Mouse (Mus musculus): ENCODE data around the gene Tmub2. TPM values are rescaled to one million over a fixed set of nuclear protein-coding genes. Genes with fewer than 3 reads are reported as not detected.

Tmub2 gene
- polyA plus RNA-seq, 1 experiment from 2014 or later, result 55.7 TPM

GRCm38 (mm10) chr11:102248630-102249230 lies 36.0 kb upstream of the Tmub2 start, which contains the start of gene BC030867:
Gene BC030867, plus strand, starts transcription at chr11:102248882.
- H3K36me3 ChIP-seq (ENCODE audit: control insufficient read depth, insufficient read depth, low read length), result no peaks in the 10 kb centered on the region
- H3K27ac ChIP-seq (ENCODE audit: low read depth, low read length), result no peak within 1 kb of the TSS; the same call in 1 of the 2 replicates
- H3K9me3 ChIP-seq (ENCODE audit: control insufficient read depth, low read length), result no peaks in the 10 kb centered on the region
- peak within 1 kb of the TSS; percentile 72 for H3K4me3 ChIP-seq (ENCODE audit: low read depth, low read length)
- peak within 1 kb of the TSS; percentile 72 for H3K9ac ChIP-seq (ENCODE audit: low read length)
- DNase-seq (ENCODE audit: low spot score, missing footprints), result peak; percentile 100
- peaks cover 3% of the 10 kb centered on the region; the same call in 1 of the 2 replicates for H3K27me3 ChIP-seq (ENCODE audit: control insufficient read depth, insufficient read depth, low read length)
- H3K4me1 ChIP-seq (ENCODE audit: control insufficient read depth, insufficient read depth, low read length), result peaks cover 23% of the 10 kb centered on the region
- peak within 1 kb of the TSS; percentile 78 for H3K4me2 ChIP-seq
- under 1% methylated on average over 41 of the region's 41 CpGs for WGBS
- peak; percentile 76 for ATAC-seq (ENCODE audit: low FRiP score)

- DNase-seq (ENCODE audit: low spot score, missing footprints) (no peak), ATAC-seq (ENCODE audit: low FRiP score) (no peak; the same call in 1 of the 2 replicates)
- H3K4me2 ChIP-seq, result peak overlapping the region; percentile 78
- no peaks in the 10 kb centered on the region for H3K36me3 ChIP-seq (ENCODE audit: control insufficient read depth, insufficient read depth, low read length)
- peak overlapping the region; percentile 72 for H3K9ac ChIP-seq (ENCODE audit: low read length)
- H3K9me3 ChIP-seq (ENCODE audit: control insufficient read depth, low read length), result no peaks in the 10 kb centered on the region
- peaks cover 3% of the 10 kb centered on the region; the same call in 1 of the 2 replicates for H3K27me3 ChIP-seq (ENCODE audit: control insufficient read depth, insufficient read depth, low read length)
- peak overlapping the region; percentile 72 for H3K4me3 ChIP-seq (ENCODE audit: low read depth, low read length)
- H3K4me1 ChIP-seq (ENCODE audit: control insufficient read depth, insufficient read depth, low read length), result peaks cover 23% of the 10 kb centered on the region
- 12% methylated on average over 9 of the region's 9 CpGs for WGBS
- H3K27ac ChIP-seq (ENCODE audit: low read depth, low read length), result no peak overlapping the region
Measured at GRCm38 (mm10) chr11:102249351-102250090, 35.2 kb upstream of the Tmub2 start.

GRCm38 (mm10) chr11:102257514-102257913 lies 27.2 kb upstream of the Tmub2 start:
- H3K9me3 ChIP-seq (ENCODE audit: control insufficient read depth, low read length), result no peaks in the 10 kb centered on the region
- H3K4me1 ChIP-seq (ENCODE audit: control insufficient read depth, insufficient read depth, low read length), result peaks cover 3% of the 10 kb centered on the region; the same call in 1 of the 2 replicates
- H3K4me2 ChIP-seq, result no peak overlapping the region
- H3K27ac ChIP-seq (ENCODE audit: low read depth, low read length), result no peak overlapping the region
- ATAC-seq (ENCODE audit: low FRiP score) (no peak), DNase-seq (ENCODE audit: low spot score, missing footprints) (no peak)
- no peak overlapping the region for H3K4me3 ChIP-seq (ENCODE audit: low read depth, low read length)
- no peaks in the 10 kb centered on the region for H3K27me3 ChIP-seq (ENCODE audit: control insufficient read depth, insufficient read depth, low read length)
- peaks cover 6% of the 10 kb centered on the region for H3K36me3 ChIP-seq (ENCODE audit: control insufficient read depth, insufficient read depth, low read length)
- WGBS, result 36% methylated on average over 9 of the region's 9 CpGs
- H3K9ac ChIP-seq (ENCODE audit: low read length), result no peak overlapping the region

GRCm38 (mm10) chr11:102258095-102258494 lies 26.6 kb upstream of the Tmub2 start:
- Histone ChIP-seq H3K36me3 (ENCODE audit: control insufficient read depth, insufficient read depth, low read length) (peaks cover 6% of the 10 kb centered on the region), H3K4me3 (ENCODE audit: low read depth, low read length) (no peak overlapping the region), H3K27me3 (ENCODE audit: control insufficient read depth, insufficient read depth, low read length) (no peaks in the 10 kb centered on the region), H3K4me1 (ENCODE audit: control insufficient read depth, insufficient read depth, low read length) (peaks cover 3% of the 10 kb centered on the region; the same call in 1 of the 2 replicates), H3K27ac (ENCODE audit: low read depth, low read length) (no peak overlapping the region), H3K9ac (ENCODE audit: low read length) (no peak overlapping the region), H3K4me2 (no peak overlapping the region), H3K9me3 (ENCODE audit: control insufficient read depth, low read length) (no peaks in the 10 kb centered on the region)
- ATAC-seq (ENCODE audit: low FRiP score) (no peak), DNase-seq (ENCODE audit: low spot score, missing footprints) (no peak)
- 83% methylated on average over 6 of the region's 6 CpGs for WGBS

- H3K27ac ChIP-seq (ENCODE audit: low read depth, low read length), result no peak overlapping the region
- H3K9ac ChIP-seq (ENCODE audit: low read length), result no peak overlapping the region
- H3K4me2 ChIP-seq, result no peak overlapping the region
- ATAC-seq (ENCODE audit: low FRiP score) (no peak), DNase-seq (ENCODE audit: low spot score, missing footprints) (no peak)
- H3K4me3 ChIP-seq (ENCODE audit: low read depth, low read length), result no peak overlapping the region
- H3K27me3 ChIP-seq (ENCODE audit: control insufficient read depth, insufficient read depth, low read length), result no peaks in the 10 kb centered on the region
- H3K4me1 ChIP-seq (ENCODE audit: control insufficient read depth, insufficient read depth, low read length), result peaks cover 3% of the 10 kb centered on the region; the same call in 1 of the 2 replicates
- peaks cover 6% of the 10 kb centered on the region for H3K36me3 ChIP-seq (ENCODE audit: control insufficient read depth, insufficient read depth, low read length)
- H3K9me3 ChIP-seq (ENCODE audit: control insufficient read depth, low read length), result no peaks in the 10 kb centered on the region
- 91% methylated on average over 3 of the region's 3 CpGs for WGBS
Measured at GRCm38 (mm10) chr11:102258521-102258920, 26.2 kb upstream of the Tmub2 start.

GRCm38 (mm10) chr11:102263211-102263610 lies 21.5 kb upstream of the Tmub2 start:
- 91% methylated on average over 7 of the region's 7 CpGs for WGBS

GRCm38 (mm10) chr11:102265816-102266215 lies 18.9 kb upstream of the Tmub2 start:
- no peak overlapping the region for H3K4me2 ChIP-seq
- no peak overlapping the region for H3K4me3 ChIP-seq (ENCODE audit: low read depth, low read length)
- H3K9me3 ChIP-seq (ENCODE audit: control insufficient read depth, low read length), result no peaks in the 10 kb centered on the region
- DNase-seq (ENCODE audit: low spot score, missing footprints) (no peak), ATAC-seq (ENCODE audit: low FRiP score) (no peak)
- no peaks in the 10 kb centered on the region for H3K27me3 ChIP-seq (ENCODE audit: control insufficient read depth, insufficient read depth, low read length)
- WGBS, result 64% methylated on average over 14 of the region's 14 CpGs
- H3K36me3 ChIP-seq (ENCODE audit: control insufficient read depth, insufficient read depth, low read length), result peaks cover 2% of the 10 kb centered on the region; the same call in 1 of the 2 replicates
- H3K9ac ChIP-seq (ENCODE audit: low read length), result no peak overlapping the region
- H3K4me1 ChIP-seq (ENCODE audit: control insufficient read depth, insufficient read depth, low read length), result no peaks in the 10 kb centered on the region
- no peak overlapping the region for H3K27ac ChIP-seq (ENCODE audit: low read depth, low read length)

More at GRCm38 (mm10) chr11:102263211-102263610, 21.5 kb upstream of the Tmub2 start:
- Histone ChIP-seq H3K4me3 (ENCODE audit: low read depth, low read length) (no peak overlapping the region), H3K9me3 (ENCODE audit: control insufficient read depth, low read length) (no peaks in the 10 kb centered on the region), H3K27ac (ENCODE audit: low read depth, low read length) (no peak overlapping the region), H3K36me3 (ENCODE audit: control insufficient read depth, insufficient read depth, low read length) (peaks cover 5% of the 10 kb centered on the region), H3K4me2 (no peak overlapping the region), H3K9ac (ENCODE audit: low read length) (no peak overlapping the region), H3K27me3 (ENCODE audit: control insufficient read depth, insufficient read depth, low read length) (no peaks in the 10 kb centered on the region), H3K4me1 (ENCODE audit: control insufficient read depth, insufficient read depth, low read length) (no peaks in the 10 kb centered on the region)
- ATAC-seq (ENCODE audit: low FRiP score), result no peak
- no peak for DNase-seq (ENCODE audit: low spot score, missing footprints)

GRCm38 (mm10) chr11:102266631-102267355 lies 17.9 kb upstream of the Tmub2 start:
- Histone ChIP-seq H3K4me2 (no peak overlapping the region), H3K4me3 (ENCODE audit: low read depth, low read length) (no peak overlapping the region), H3K27me3 (ENCODE audit: control insufficient read depth, insufficient read depth, low read length) (no peaks in the 10 kb centered on the region), H3K9me3 (ENCODE audit: control insufficient read depth, low read length) (no peaks in the 10 kb centered on the region), H3K27ac (ENCODE audit: low read depth, low read length) (no peak overlapping the region), H3K4me1 (ENCODE audit: control insufficient read depth, insufficient read depth, low read length) (no peaks in the 10 kb centered on the region), H3K36me3 (ENCODE audit: control insufficient read depth, insufficient read depth, low read length) (peaks cover 2% of the 10 kb centered on the region; the same call in 1 of the 2 replicates), H3K9ac (ENCODE audit: low read length) (no peak overlapping the region; the same call in 1 of the 2 replicates)
- DNase-seq (ENCODE audit: low spot score, missing footprints) (no peak), ATAC-seq (ENCODE audit: low FRiP score) (no peak)
- 92% methylated on average over 8 of the region's 8 CpGs for WGBS

Measured in midbrain, embryonic 11.5 days (tissue).